Mouse (Mus musculus) kidney, adult 2 months (tissue): Measurements from ENCODE around the gene Stk38. TPM values are rescaled to one million over a fixed set of nuclear protein-coding genes. Genes with fewer than 3 reads are reported as not detected.

Experiments
- DNase-seq: peaks from one replicate; pipeline ENCODE4 v3.0.0; 2021
- H3K27ac ChIP-seq: fragments of 200-500 bp; 2 replicates; pipeline ENCODE4 v1.5.1; 2012; ENCODE audit warnings: low read depth, low read length, control low read depth, inconsistent platforms; ENCODE audit not compliant: insufficient read depth
- H3K27me3 ChIP-seq: fragments of 200-500 bp; replicated peaks from 2 replicates; pipeline ENCODE4 v1.6.1; 2012; ENCODE audit warnings: mild to moderate bottlenecking, moderate library complexity, low read length, inconsistent platforms; ENCODE audit not compliant: control insufficient read depth, insufficient read depth
- H3K36me3 ChIP-seq: fragments of 200-500 bp; 2 replicates; pipeline ENCODE4 v1.6.1; 2012; ENCODE audit warnings: mild to moderate bottlenecking, moderate library complexity, low read length, inconsistent platforms; ENCODE audit not compliant: control insufficient read depth, insufficient read depth
- H3K4me1 ChIP-seq: fragments of 200-500 bp; 2 replicates; pipeline ENCODE4 v1.6.1; 2011; ENCODE audit warnings: low read length; ENCODE audit not compliant: control insufficient read depth, insufficient read depth
- H3K4me3 ChIP-seq: fragments of 200-500 bp; 2 replicates; pipeline ENCODE4 v1.5.1; 2011; ENCODE audit warnings: mild to moderate bottlenecking, low read depth, low read length, control low read depth; ENCODE audit not compliant: insufficient read depth
- CTCF ChIP-seq: fragments of 200-500 bp; conservative IDR thresholded peaks from 2 replicates; pipeline ENCODE4 v1.5.1; 2011; ENCODE audit warnings: low read depth, mild to moderate bottlenecking, control low read depth, low read length, moderate library complexity, mixed read lengths; ENCODE audit not compliant: insufficient read depth, insufficient read length
- POLR2A ChIP-seq: fragments of 200-500 bp; IDR thresholded peaks from one replicate; pipeline ENCODE4 v1.6.1; 2011; ENCODE audit warnings: low read depth, low read length, control low read depth
- WGBS: fragments of 180-500 bp; shearing (Covaris S2); methylation state at CpG from one replicate; pipeline ENCODE4 v1.1.7; 2018; 5-methylcytosine and 5-hydroxymethylcytosine counted together
- polyA plus RNA-seq: library from polyadenylated mRNA; depleted of rRNA; stranded (reverse); fragments of >200 nt; gene quantifications from 2 replicates; pipeline ENCODE4 v1.2.3, GENCODE M21; 2012

The Stk38 gene
- polyA plus RNA-seq, 1 experiment, result 61.7 TPM

DNA sequence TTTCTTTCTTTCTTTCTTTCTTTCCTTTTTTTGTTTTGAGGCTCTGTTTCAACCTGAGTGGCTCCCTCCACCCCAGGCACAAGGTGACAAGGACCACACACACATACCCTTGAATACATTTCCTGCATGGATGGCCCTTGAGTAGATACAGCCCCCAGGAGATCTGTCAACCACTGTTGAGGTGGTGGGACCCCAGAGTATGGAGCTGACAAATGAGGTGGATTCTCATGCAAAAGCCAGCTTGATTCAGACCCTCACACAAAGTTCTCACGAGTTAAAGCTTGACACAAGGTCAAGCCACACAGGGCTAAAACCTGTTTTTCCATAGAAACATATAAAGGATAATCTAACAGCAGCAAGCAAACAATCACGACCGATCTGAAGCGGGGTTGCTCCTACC is 75.5 kb downstream of the Stk38 start:
- WGBS, result 69% methylated on average over 4 of the region's 4 CpGs
- DNase-seq, result no peak
- TF ChIP-seq POLR2A (no peak), CTCF (no peak)
- Histone ChIP-seq H3K27ac (no peak overlapping the region), H3K36me3 (no peaks in the 10 kb centered on the region), H3K27me3 (no peaks in the 10 kb centered on the region), H3K4me1 (peaks cover 6% of the 10 kb centered on the region; the same call in 1 of the 2 replicates), H3K4me3 (no peak overlapping the region)

DNA sequence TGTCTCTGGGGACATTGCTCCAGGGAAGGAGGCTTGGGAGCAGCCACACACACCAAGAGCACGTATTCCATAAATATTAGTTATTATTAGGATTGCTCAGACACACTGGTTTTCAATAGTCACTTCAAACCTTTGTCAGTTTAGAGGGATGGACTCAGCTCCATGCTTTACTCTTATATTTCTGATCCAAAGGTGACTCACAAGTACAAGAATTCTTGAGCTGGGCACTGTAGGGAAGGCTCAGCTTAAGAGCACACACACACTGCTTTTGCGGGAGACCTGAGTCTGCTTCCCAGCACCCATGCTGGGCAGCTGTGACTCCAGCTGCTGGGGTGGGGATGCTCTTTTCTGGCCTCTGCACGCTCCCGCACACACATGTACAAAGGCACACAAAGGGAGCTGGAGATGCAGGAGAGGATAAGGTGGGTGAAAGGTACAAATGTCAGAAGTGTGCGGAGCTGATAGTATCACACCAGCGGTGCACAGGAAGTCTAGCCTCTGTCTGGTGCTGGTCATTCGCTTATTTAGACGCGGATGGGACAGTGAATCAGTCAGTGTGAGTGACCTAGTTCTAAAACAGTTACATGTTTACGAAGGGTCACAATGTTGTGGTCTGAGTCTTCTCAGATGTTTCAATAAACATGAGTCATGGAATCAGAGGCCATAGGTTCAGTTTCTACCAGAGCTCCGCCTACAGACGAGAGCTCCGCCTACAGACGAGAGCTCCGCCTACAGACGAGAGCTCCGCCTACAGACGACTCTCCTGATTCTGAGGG is 76.2 kb downstream of the Stk38 start:
- Histone ChIP-seq H3K4me1 (peaks cover 6% of the 10 kb centered on the region; the same call in 1 of the 2 replicates), H3K27ac (0 out of 2 replicates have a peak overlapping the region, but pooled peaks have one; percentile 0), H3K36me3 (no peaks in the 10 kb centered on the region), H3K4me3 (no peak overlapping the region), H3K27me3 (no peaks in the 10 kb centered on the region)
- peak; percentile 42 for DNase-seq
- WGBS, result 76% methylated on average over 18 of the region's 18 CpGs
- TF ChIP-seq CTCF, result no peak
- TF ChIP-seq POLR2A, result no peak

DNA sequence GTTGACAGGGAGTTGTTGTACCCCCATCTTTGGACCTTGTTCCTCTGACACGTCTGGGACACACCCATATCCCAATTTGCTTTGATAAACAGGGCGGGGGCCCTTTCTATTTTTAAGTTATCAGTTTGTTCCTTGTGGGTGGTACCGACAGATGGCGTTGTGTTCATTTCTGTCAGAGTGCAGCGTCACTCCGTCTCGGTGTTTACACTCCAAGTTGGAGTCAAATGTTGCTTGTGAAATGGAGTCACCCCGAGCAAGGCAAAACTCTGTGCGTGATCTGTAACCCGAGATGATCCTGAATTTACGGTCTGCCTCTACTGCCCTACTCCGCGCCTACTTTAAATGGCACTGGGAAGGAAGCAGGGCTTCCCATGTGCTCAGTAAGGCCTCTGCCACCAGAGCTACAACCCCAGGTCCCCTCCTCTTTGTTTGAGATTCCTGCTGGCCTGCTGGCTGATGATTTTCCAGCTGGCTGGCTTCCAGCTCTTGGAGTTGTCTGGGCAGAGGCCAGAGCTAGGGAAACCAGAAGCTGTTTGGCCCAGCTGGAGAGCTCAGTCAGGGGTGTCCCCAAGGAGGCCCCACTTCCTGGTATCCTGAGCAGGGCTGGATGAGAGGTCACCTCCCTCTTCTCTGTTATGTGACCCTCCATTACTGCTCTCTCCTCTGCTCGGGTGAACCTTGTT is 77.3 kb downstream of the Stk38 start:
- Histone ChIP-seq H3K4me1 (peaks cover 6% of the 10 kb centered on the region; the same call in 1 of the 2 replicates), H3K27ac (peak overlapping the region; percentile 82), H3K27me3 (no peaks in the 10 kb centered on the region), H3K4me3 (peak overlapping the region; percentile 2; the same call in 1 of the 2 replicates), H3K36me3 (no peaks in the 10 kb centered on the region)
- DNase-seq, result peak; percentile 98
- 5% methylated on average over 14 of the region's 14 CpGs for WGBS
- TF ChIP-seq CTCF (peak; percentile 56), POLR2A (no peak)

DNA sequence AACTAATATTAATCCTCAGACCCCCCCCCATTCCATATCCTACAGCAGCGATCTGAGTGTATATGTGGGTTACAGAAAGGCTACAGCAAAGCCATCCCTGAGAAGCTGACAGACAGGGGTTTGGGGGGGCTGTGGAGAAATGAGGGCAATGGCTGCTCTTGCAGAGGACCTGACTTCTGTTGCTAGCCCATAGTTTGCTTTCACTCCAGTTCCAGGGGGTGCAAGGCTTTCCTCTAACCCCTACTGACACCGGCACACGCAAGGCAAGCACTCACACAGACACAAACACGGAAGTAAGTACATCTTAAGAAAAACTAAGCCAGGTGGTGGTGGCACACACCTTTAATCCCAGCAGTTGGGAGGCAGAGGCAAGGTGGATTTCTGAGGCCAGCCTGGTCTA is 78.4 kb downstream of the Stk38 start:
- no peak overlapping the region for H3K4me3 ChIP-seq
- TF ChIP-seq CTCF (no peak), POLR2A (no peak)
- no peaks in the 10 kb centered on the region for H3K36me3 ChIP-seq
- WGBS, result 90% methylated on average over 4 of the region's 4 CpGs
- peaks cover 6% of the 10 kb centered on the region; the same call in 1 of the 2 replicates for H3K4me1 ChIP-seq
- DNase-seq, result no peak
- H3K27ac ChIP-seq, result no peak overlapping the region
- no peaks in the 10 kb centered on the region for H3K27me3 ChIP-seq

DNA sequence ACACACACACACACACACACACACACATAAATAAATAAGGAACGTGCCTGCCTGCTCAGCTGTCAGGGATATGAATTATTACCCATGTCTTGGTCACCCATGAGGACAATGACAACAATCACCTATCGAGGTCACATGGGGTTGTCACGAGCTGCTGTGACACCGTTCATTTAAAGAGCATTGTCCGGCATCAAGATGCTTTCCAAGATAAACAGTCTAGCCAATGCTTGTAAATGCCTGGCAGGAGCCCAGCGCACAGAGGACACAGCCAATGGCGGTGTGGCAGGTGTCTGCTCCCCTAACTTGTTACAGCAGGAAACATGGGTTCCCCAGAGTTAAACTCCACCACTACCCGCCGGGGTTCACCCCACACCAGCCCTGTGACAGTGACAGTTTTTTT is 79.8 kb downstream of the Stk38 start:
- TF ChIP-seq CTCF (no peak), POLR2A (no peak)
- WGBS, result 52% methylated on average over 9 of the region's 9 CpGs
- H3K27ac ChIP-seq, result no peak overlapping the region
- H3K36me3 ChIP-seq, result no peaks in the 10 kb centered on the region
- peaks cover 6% of the 10 kb centered on the region; the same call in 1 of the 2 replicates for H3K4me1 ChIP-seq
- H3K4me3 ChIP-seq, result no peak overlapping the region
- H3K27me3 ChIP-seq, result no peaks in the 10 kb centered on the region
- peak; percentile 43 for DNase-seq

DNA sequence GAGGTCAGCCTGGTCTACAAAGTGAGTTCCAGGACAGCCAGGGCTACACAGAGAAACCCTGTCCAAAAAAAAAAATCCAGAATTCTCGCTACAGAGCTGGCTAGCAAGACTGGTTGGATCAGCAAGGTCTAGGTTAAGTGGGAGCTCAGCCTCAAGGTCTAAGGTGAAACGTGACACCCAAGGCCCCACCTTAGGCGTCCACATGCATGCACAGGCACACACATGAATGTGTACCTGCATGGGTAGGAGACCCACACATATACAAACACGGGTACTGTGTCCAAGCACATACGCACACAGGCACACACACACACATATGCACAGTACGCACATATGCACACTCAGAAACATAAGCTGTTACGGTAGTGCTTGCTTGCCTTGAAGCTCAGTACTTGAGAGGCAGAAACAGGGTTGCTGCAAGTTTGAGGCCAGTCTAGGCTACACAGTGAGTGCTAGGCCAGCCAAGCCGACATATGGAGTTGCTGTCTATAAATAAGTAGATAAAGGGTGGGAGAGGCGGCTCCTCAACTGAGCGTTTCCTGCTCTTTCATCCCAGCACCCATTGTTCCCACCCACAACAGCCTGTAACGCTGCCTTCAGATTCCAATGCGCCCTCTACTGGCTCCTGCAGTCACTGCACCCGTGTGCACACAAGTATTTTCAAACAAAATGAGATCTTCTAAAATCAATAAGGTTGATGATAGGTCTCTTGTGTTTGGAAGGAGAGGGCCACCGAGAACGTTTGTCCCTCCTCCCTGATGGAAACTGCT is 80.7 kb downstream of the Stk38 start:
- TF ChIP-seq CTCF, result peak; percentile 83
- TF ChIP-seq POLR2A, result no peak
- Histone ChIP-seq H3K36me3 (no peaks in the 10 kb centered on the region), H3K27me3 (no peaks in the 10 kb centered on the region), H3K4me3 (no peak overlapping the region), H3K4me1 (peaks cover 6% of the 10 kb centered on the region; the same call in 1 of the 2 replicates), H3K27ac (no peak overlapping the region)
- peak; percentile 66 for DNase-seq
- 46% methylated on average over 15 of the region's 15 CpGs for WGBS
